Mouse (Mus musculus): ENCODE measurements around the gene 1700069L16Rik.

- TF ChIP-seq CTCF (IDR thresholded peaks at IDR 0.05; ENCODE audit: low read depth) (no peak), EP300 (IDR thresholded peaks at IDR 0.05; ENCODE audit: low read depth) (no peak)
Measured at GRCm38 (mm10) chr5:113647141-113647540, 77.4 kb downstream of the 1700069L16Rik start.

Data from liver, postnatal 0 days (tissue).